Mouse (Mus musculus): ENCODE results near the gene Fnbp1. TPM values are rescaled to one million over a fixed set of nuclear protein-coding genes. Genes with fewer than 3 reads are reported as not detected.
A peak's percentile ranks its signal among the peaks of the same experiment; 100 is the strongest.

Gene Fnbp1
- total RNA-seq, 2 experiments from 2014 or later: 113 to 120 TPM

DNA sequence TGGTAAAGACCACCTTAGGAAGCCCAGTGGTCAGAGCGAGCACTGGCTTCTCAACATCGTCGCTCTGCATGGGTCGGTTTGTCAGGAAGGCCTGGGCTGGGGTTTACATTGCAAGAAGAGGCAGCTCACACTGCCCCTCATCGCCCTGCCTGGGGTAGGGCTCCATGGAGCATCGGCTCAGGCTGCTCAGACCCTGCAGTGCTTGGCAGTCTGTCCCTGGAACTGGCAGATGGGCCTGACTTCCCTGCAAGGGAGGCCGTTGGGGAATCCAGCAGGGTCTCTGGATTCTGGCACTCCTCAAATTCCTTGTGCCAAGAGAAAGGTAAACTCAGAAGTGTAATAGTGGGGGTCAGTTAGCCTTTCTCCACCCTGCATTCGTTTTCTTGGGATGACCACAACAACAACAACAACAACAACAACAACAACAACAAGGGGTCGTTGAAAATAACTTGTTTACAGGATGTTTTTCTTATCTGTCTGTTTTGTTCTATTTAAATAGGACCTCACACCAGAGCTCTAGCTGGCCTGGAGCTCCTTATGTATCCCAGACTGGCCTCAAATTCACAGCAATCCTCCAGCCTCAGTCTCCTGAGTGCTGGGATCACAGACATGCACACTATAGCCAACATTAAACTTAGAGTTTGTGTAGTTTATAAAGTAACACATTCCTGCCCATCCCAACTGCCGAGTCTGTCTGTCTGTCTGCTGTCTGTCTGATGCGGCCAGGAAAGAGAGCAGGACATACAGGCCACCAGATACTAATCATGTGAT lies 75.6 kb downstream of the Fnbp1 start:
- DNase-seq (ENCODE audit: low spot score in 2 of 2): no peak
- Histone ChIP-seq H3K4me3 (no peak overlapping the region), H3K27ac (peak overlapping the region; percentile 88)
- TF ChIP-seq CTCF (conservative IDR thresholded peaks at IDR 0.05): no peak

- Histone ChIP-seq H3K4me3 (no peak overlapping the region), H3K27ac (no peak overlapping the region; the same call in 1 of the 2 replicates)
- no peak for DNase-seq (ENCODE audit: low spot score in 2 of 2)
- TF ChIP-seq CTCF (conservative IDR thresholded peaks at IDR 0.05): no peak
Observed at GRCm38 (mm10) chr2:31061868-31062628, 79.8 kb downstream of the Fnbp1 start.

GRCm38 (mm10) chr2:31060787-31061730 lies 80.7 kb downstream of the Fnbp1 start:
- no peak for DNase-seq (ENCODE audit: low spot score in 2 of 2)
- H3K4me3 ChIP-seq: no peak overlapping the region
- no peak for TF ChIP-seq CTCF (conservative IDR thresholded peaks at IDR 0.05)
- H3K27ac ChIP-seq: peak overlapping the region; percentile 43; the same call in 1 of the 2 replicates

GRCm38 (mm10) chr2:31060271-31060670 lies 81.5 kb downstream of the Fnbp1 start:
- DNase-seq (ENCODE audit: low spot score in 2 of 2): no peak
- no peak for TF ChIP-seq CTCF (conservative IDR thresholded peaks at IDR 0.05)
- H3K27ac ChIP-seq: no peak overlapping the region
- no peak overlapping the region for H3K4me3 ChIP-seq

GRCm38 (mm10) chr2:31058443-31058842 lies 83.4 kb downstream of the Fnbp1 start:
- DNase-seq (ENCODE audit: low spot score in 2 of 2): no peak

GRCm38 (mm10) chr2:31057549-31058177 lies 84.1 kb downstream of the Fnbp1 start:
- Histone ChIP-seq H3K4me3 (no peak overlapping the region), H3K27ac (peak overlapping the region; percentile 77)
- DNase-seq (ENCODE audit: low spot score in 2 of 2): peak in 1 of 2 experiments; percentile 43
- TF ChIP-seq CTCF (conservative IDR thresholded peaks at IDR 0.05): peak; percentile 31; the same call in 1 of the 2 replicates

More at GRCm38 (mm10) chr2:31058443-31058842, 83.4 kb downstream of the Fnbp1 start:
- no peak for TF ChIP-seq CTCF (conservative IDR thresholded peaks at IDR 0.05)
- Histone ChIP-seq H3K4me3 (no peak overlapping the region), H3K27ac (peak overlapping the region; percentile 77)

DNA sequence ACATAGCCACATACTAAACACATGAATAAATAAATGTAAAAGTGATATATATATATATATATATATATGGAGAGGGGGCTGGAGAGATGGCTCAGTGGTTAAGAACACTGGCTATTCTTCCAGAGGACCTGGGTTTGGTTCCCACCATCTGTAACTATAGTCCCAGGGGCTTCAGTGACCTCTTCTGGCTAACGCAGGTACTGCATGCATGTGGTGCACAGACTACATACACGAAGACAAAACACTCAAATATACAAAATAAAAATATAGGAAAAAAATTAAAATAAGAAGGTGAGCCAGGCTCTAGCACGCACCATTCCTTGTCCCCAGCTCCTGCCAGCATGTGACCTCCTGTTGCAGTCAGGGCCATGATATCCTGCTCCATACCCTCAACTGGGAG lies 85.7 kb downstream of the Fnbp1 start:
- peak; percentile 67 for TF ChIP-seq CTCF (conservative IDR thresholded peaks at IDR 0.05)
- peak overlapping the region; percentile 77; the same call in 1 of the 2 replicates for H3K27ac ChIP-seq
- DNase-seq (ENCODE audit: low spot score in 2 of 2): no peak
- H3K4me3 ChIP-seq: no peak overlapping the region

- H3K27ac ChIP-seq: no peak overlapping the region
- no peak for TF ChIP-seq CTCF (conservative IDR thresholded peaks at IDR 0.05)
- no peak for DNase-seq (ENCODE audit: low spot score in 2 of 2)
- no peak overlapping the region for H3K4me3 ChIP-seq
Observed at GRCm38 (mm10) chr2:31053851-31054340, 87.9 kb downstream of the Fnbp1 start.

- DNase-seq (ENCODE audit: low spot score in 2 of 2): no peak
- Histone ChIP-seq H3K4me3 (no peak overlapping the region), H3K27ac (no peak overlapping the region)
- TF ChIP-seq CTCF (conservative IDR thresholded peaks at IDR 0.05): no peak
Observed at GRCm38 (mm10) chr2:31053426-31053825, 88.4 kb downstream of the Fnbp1 start.

DNA sequence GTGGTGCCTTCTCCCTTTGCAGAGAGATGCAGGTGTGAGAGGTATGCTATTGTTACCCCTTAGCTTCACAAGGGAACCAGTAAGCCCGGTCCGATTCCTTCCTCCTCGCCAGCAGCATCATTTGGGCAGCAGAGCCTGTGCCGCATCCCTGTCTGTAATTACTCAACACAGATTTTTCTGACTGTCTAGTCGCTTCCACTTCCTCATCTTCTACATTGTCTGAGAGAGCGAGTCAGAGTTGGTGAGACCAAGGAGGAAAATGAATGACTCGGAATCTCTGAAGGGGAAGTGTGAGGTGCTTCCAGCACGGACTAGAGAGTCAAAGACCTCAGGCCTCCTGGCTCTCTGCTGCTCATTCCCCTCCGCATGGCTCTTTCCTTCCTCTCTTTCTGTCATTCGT lies 89.4 kb downstream of the Fnbp1 start:
- Histone ChIP-seq H3K4me3 (no peak overlapping the region), H3K27ac (0 out of 2 replicates have a peak overlapping the region, but pooled peaks have one; percentile 32)
- TF ChIP-seq CTCF (conservative IDR thresholded peaks at IDR 0.05): no peak
- DNase-seq (ENCODE audit: low spot score in 2 of 2): no peak

DNA sequence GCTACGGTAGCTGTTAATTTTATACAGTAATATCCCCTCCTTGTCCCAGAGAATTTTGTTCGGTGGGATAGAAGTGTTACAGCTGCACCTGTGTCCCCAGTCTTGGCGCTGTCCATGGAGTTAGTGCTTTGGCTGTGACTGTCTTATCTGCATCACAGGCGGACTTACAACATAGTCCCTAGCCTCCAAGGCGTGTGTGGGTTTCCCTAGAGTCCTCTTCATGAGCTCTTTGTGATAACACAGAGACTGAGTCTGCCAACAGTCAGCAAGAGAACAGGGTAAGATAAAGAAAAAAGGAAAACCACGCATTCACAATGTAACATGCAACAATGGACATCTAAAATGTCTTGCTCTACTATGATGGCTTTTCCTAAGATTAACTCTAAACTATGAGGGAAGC lies 93.8 kb downstream of the Fnbp1 start:
- no peak for DNase-seq (ENCODE audit: low spot score in 2 of 2)
- H3K27ac ChIP-seq: no peak overlapping the region
- no peak overlapping the region for H3K4me3 ChIP-seq
- no peak for TF ChIP-seq CTCF (conservative IDR thresholded peaks at IDR 0.05)

DNA sequence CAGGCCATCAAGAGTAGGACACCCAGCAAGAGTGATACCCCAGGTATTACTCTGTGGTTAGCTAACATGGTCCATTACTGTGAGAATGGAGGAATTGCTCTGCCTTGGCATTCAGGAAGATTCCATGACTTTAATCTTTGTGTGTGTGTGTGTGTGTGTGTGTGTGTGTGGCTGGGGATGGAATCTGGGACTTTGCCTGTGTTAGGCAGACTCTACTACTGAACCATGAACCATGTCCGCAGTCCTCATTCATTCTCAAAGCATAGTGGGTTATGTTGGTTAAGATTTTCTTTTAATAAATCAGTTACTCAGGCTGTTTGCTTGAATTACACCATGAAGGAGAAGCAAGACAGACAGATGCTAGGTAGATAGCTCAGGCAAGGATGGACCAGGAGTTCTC lies 98.0 kb downstream of the Fnbp1 start:
- H3K4me3 ChIP-seq: no peak overlapping the region
- no peak for TF ChIP-seq CTCF (conservative IDR thresholded peaks at IDR 0.05)
- no peak for DNase-seq (ENCODE audit: low spot score in 2 of 2)
- H3K27ac ChIP-seq: no peak overlapping the region
